Mouse (Mus musculus) stomach, embryonic 14.5 days (tissue): ENCODE results near the gene Ccdc96. TPM values are rescaled to one million over a fixed set of nuclear protein-coding genes. Genes with fewer than 3 reads are reported as not detected.

Experiments used
- ATAC-seq: fragments of 200-750 bp; cut with Nextera tagmentation; 2 replicates; pipeline ENCODE4 v1.8.0; 2017; ENCODE audit warnings: low read depth, moderate TSS enrichment; ENCODE audit not compliant: insufficient number of reproducible peaks, insufficient read depth, low FRiP score
- H3K27ac ChIP-seq: fragments of 300-500 bp; sonication (generic); 2 replicates; pipeline ENCODE4 v1.5.1; 2014; ENCODE audit warnings: mild to moderate bottlenecking, low read length, moderate library complexity, mixed read lengths
- H3K27me3 ChIP-seq: fragments of 300-500 bp; sonication (generic); 2 replicates; pipeline ENCODE4 v1.6.1; 2014; ENCODE audit warnings: low read length, control low read depth, mixed read lengths; ENCODE audit not compliant: control insufficient read depth, insufficient read depth
- H3K36me3 ChIP-seq: fragments of 300-500 bp; sonication (generic); 2 replicates; pipeline ENCODE4 v1.6.1; 2014; ENCODE audit warnings: mild to moderate bottlenecking, control low read depth, low read length, moderate library complexity, mixed read lengths; ENCODE audit not compliant: control insufficient read depth, insufficient read depth
- H3K4me1 ChIP-seq: fragments of 300-500 bp; sonication (generic); 2 replicates; pipeline ENCODE4 v1.6.1; 2014; ENCODE audit warnings: low read length, control low read depth, mixed read lengths; ENCODE audit not compliant: control insufficient read depth, insufficient read depth
- H3K4me2 ChIP-seq: fragments of 300-500 bp; sonication (generic); replicated peaks from 2 replicates; pipeline ENCODE4 v1.6.1; 2014; ENCODE audit warnings: low read depth, low read length, control low read depth
- H3K4me3 ChIP-seq: fragments of 300-500 bp; sonication (generic); 2 replicates; pipeline ENCODE4 v1.5.1; 2014; ENCODE audit warnings: low read depth, low read length, control low read depth
- H3K9ac ChIP-seq: fragments of 300-500 bp; sonication (generic); replicated peaks from 2 replicates; pipeline ENCODE4 v1.6.1; 2014; ENCODE audit warnings: low read depth, mild to moderate bottlenecking, control low read depth, low read length, moderate library complexity, mixed read lengths
- H3K9me3 ChIP-seq: fragments of 300-500 bp; sonication (generic); 2 replicates; pipeline ENCODE4 v1.6.1; 2016; ENCODE audit warnings: low read depth, low read length, control low read depth; ENCODE audit not compliant: control insufficient read depth
- WGBS: fragments of 180-500 bp; shearing (Covaris S2); extraction: QIAGEN DNeasy Blood & Tissue Kit; methylation state at CpG from one replicate; pipeline ENCODE4 v1.1.7; 2014; 5-methylcytosine and 5-hydroxymethylcytosine counted together
- polyA plus RNA-seq: library from polyadenylated mRNA; unstranded; fragments of >200 nt; fragmentation: Nextera tagmentation; extraction: Ambion mirVana; gene quantifications from 2 replicates; pipeline ENCODE4 v1.2.1, GENCODE M21; 2014

Ccdc96 gene
- polyA plus RNA-seq, 1 experiment from 2014 or later: 0.38 TPM

- Histone ChIP-seq H3K4me3 (no peak overlapping the region), H3K36me3 (peaks cover 35% of the 10 kb centered on the region), H3K27ac (no peak overlapping the region), H3K27me3 (no peaks in the 10 kb centered on the region), H3K4me2 (no peak overlapping the region), H3K9ac (no peak overlapping the region), H3K4me1 (0 out of 2 replicates have a peak, but pooled peaks cover 3% of the 10 kb centered on the region), H3K9me3 (no peaks in the 10 kb centered on the region)
- ATAC-seq: no peak
- WGBS: 68% methylated on average over 5 of the region's 5 CpGs
Measured at GRCm38 (mm10) chr5:36523219-36523703, 38.9 kb downstream of the Ccdc96 start.

GRCm38 (mm10) chr5:36525216-36525615, 40.8 kb downstream of the Ccdc96 start:
- Histone ChIP-seq H3K9me3 (no peaks in the 10 kb centered on the region), H3K4me2 (no peak overlapping the region)
- 77% methylated on average over 2 of the region's 2 CpGs for WGBS

GRCm38 (mm10) chr5:36526274-36526673, 41.9 kb downstream of the Ccdc96 start:
- peaks cover 16% of the 10 kb centered on the region; the same call in 1 of the 2 replicates for H3K36me3 ChIP-seq
- H3K9ac ChIP-seq: no peak overlapping the region
- no peak overlapping the region for H3K4me2 ChIP-seq
- WGBS: 85% methylated on average over 5 of the region's 5 CpGs
- peaks cover 13% of the 10 kb centered on the region for H3K4me1 ChIP-seq
- no peaks in the 10 kb centered on the region for H3K27me3 ChIP-seq
- no peak for ATAC-seq
- H3K9me3 ChIP-seq: no peaks in the 10 kb centered on the region
- H3K27ac ChIP-seq: no peak overlapping the region
- no peak overlapping the region for H3K4me3 ChIP-seq

More at GRCm38 (mm10) chr5:36525216-36525615, 40.8 kb downstream of the Ccdc96 start:
- H3K27me3 ChIP-seq: no peaks in the 10 kb centered on the region
- ATAC-seq: no peak
- H3K36me3 ChIP-seq: peaks cover 20% of the 10 kb centered on the region; the same call in 1 of the 2 replicates
- H3K4me1 ChIP-seq: peaks cover 13% of the 10 kb centered on the region
- no peak overlapping the region for H3K27ac ChIP-seq
- no peak overlapping the region for H3K9ac ChIP-seq
- H3K4me3 ChIP-seq: no peak overlapping the region

GRCm38 (mm10) chr5:36526921-36527320, 42.5 kb downstream of the Ccdc96 start:
- Histone ChIP-seq H3K4me2 (no peak overlapping the region), H3K9ac (no peak overlapping the region), H3K9me3 (no peaks in the 10 kb centered on the region), H3K4me1 (peaks cover 13% of the 10 kb centered on the region), H3K4me3 (no peak overlapping the region), H3K36me3 (peaks cover 11% of the 10 kb centered on the region; the same call in 1 of the 2 replicates), H3K27ac (no peak overlapping the region), H3K27me3 (no peaks in the 10 kb centered on the region)
- WGBS: 82% methylated on average over 2 of the region's 2 CpGs
- ATAC-seq: no peak

- peaks cover 5% of the 10 kb centered on the region; the same call in 1 of the 2 replicates for H3K36me3 ChIP-seq
- H3K9ac ChIP-seq: peak overlapping the region; percentile 76
- H3K9me3 ChIP-seq: no peaks in the 10 kb centered on the region
- ATAC-seq: no peak
- no peaks in the 10 kb centered on the region for H3K27me3 ChIP-seq
- peak overlapping the region; percentile 74 for H3K4me2 ChIP-seq
- peaks cover 13% of the 10 kb centered on the region for H3K4me1 ChIP-seq
- peak overlapping the region; percentile 73 for H3K4me3 ChIP-seq
- H3K27ac ChIP-seq: no peak overlapping the region
- WGBS: 2% methylated on average over 5 of the region's 5 CpGs
Measured at GRCm38 (mm10) chr5:36529698-36530097, 45.3 kb downstream of the Ccdc96 start.

GRCm38 (mm10) chr5:36530129-36530751, 45.9 kb downstream of the Ccdc96 start:
- H3K4me3 ChIP-seq: peak overlapping the region; percentile 73
- no peaks in the 10 kb centered on the region for H3K27me3 ChIP-seq
- peak overlapping the region; percentile 66; the same call in 1 of the 2 replicates for H3K27ac ChIP-seq
- peak; percentile 97 for ATAC-seq
- no peaks in the 10 kb centered on the region for H3K36me3 ChIP-seq
- peak overlapping the region; percentile 74 for H3K4me2 ChIP-seq
- H3K9ac ChIP-seq: peak overlapping the region; percentile 76
- no peaks in the 10 kb centered on the region for H3K9me3 ChIP-seq
- WGBS: under 1% methylated on average over 28 of the region's 28 CpGs
- peaks cover 13% of the 10 kb centered on the region for H3K4me1 ChIP-seq

GRCm38 (mm10) chr5:36534455-36535030, 50.2 kb downstream of the Ccdc96 start:
- Histone ChIP-seq H3K4me3 (no peak overlapping the region), H3K4me1 (peaks cover 3% of the 10 kb centered on the region), H3K9me3 (no peaks in the 10 kb centered on the region), H3K27me3 (no peaks in the 10 kb centered on the region), H3K4me2 (no peak overlapping the region), H3K9ac (no peak overlapping the region), H3K36me3 (no peaks in the 10 kb centered on the region), H3K27ac (no peak overlapping the region)
- 74% methylated on average over 6 of the region's 6 CpGs for WGBS
- ATAC-seq: no peak

GRCm38 (mm10) chr5:36535438-36536176, 51.2 kb downstream of the Ccdc96 start:
- H3K9me3 ChIP-seq: no peaks in the 10 kb centered on the region
- no peak overlapping the region for H3K4me2 ChIP-seq
- 78% methylated on average over 6 of the region's 6 CpGs for WGBS
- H3K9ac ChIP-seq: no peak overlapping the region
- H3K27me3 ChIP-seq: no peaks in the 10 kb centered on the region
- no peaks in the 10 kb centered on the region for H3K36me3 ChIP-seq
- no peak overlapping the region for H3K27ac ChIP-seq
- H3K4me1 ChIP-seq: no peaks in the 10 kb centered on the region
- no peak for ATAC-seq
- H3K4me3 ChIP-seq: no peak overlapping the region
